In genomic region chr7:104167105-104167504, GRCm38 (mm10) we compare ENCODE assay signal across 1 mouse cellular context.
TF ChIP-seq lines count a peak whose summit lies in the region.

No protein-coding gene starts in this region.

TF ChIP-seq in MEL, 35 proteins besides CTCF, POLR2A, EP300 and RAD21 (continued from another document):
- TF ChIP-seq GABPA (IDR thresholded peaks at IDR 0.05; ENCODE audit: low read depth, low read length) (no peak), TCF12 (IDR thresholded peaks at IDR 0.05; ENCODE audit: low read depth, low read length) (no peak), SIN3A (IDR thresholded peaks at IDR 0.05; ENCODE audit: low read length) (no peak), MYB (IDR thresholded peaks at IDR 0.05; ENCODE audit: low read depth, low read length) (no peak)
